Mouse (Mus musculus) myocyte (in vitro differentiated cells): ENCODE measurements around the gene Ubap2.

Source experiments
- CEBPB ChIP-seq: IDR thresholded peaks from 2 replicates; pipeline ENCODE4 v1.6.1; 2011; ENCODE audit warnings: mild to moderate bottlenecking, moderate library complexity; ENCODE audit not compliant: poor library complexity, insufficient read depth, severe bottlenecking
- E2F4 ChIP-seq: IDR thresholded peaks from one replicate; pipeline ENCODE4 v1.6.1; 2011; ENCODE audit warnings: mild to moderate bottlenecking, control low read depth, moderate library complexity; ENCODE audit not compliant: insufficient read depth
- SRF ChIP-seq: IDR thresholded peaks from one replicate; pipeline ENCODE4 v1.6.1; 2011; ENCODE audit warnings: low read depth; ENCODE audit not compliant: control insufficient read depth, insufficient read length

DNA sequence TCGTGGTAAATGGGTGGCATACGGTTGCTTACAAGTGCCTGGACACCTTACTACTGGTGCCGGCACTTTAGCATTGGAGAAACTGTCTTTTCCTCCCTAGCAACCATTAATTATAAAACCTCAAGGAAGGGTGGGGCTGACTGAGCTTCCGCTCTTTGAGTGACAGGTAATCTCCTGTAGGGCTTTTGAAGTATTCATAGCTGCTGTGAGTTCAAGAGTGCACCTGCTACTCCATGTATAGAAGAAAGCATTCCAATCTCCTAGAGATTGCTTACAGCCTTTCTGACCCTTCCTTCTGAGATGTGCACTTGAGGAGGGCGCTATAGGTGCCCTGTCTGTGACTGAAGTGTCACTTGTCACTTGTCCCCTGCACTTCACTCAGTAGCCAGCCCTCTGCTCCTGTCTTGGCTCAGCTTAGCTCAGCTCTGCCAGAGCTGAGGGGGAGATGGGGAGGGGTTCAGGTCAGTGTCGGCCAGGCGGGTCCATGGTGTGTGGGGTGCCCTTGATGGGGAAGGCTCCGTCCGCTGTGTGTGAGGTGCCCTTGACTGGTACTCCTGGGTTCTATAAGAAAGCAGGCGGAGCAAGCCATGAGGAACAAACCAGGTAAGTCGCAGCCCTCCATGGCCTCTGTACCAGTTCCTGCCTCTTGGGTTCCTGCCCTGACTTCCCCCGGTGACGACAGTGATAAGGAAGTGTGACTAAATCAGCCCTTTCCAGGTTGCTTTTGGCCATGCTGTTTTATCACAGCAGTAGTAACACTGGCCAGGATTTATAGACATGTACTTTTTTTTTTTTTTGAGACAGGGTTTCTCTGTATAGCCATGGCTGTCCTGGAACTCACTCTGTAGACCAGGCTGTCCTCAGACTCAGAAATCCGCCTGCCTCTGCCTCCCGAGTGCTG, 94.9 kb downstream of the Ubap2 start:
- TF ChIP-seq E2F4 (no peak), CEBPB (no peak), SRF (no peak)
